Mouse (Mus musculus) kidney, postnatal 0 days (tissue): ENCODE measurements around the gene Nhsl2. TPM values are rescaled to one million over a fixed set of nuclear protein-coding genes. Genes with fewer than 3 reads are reported as not detected.

ENCODE experiments used
- ATAC-seq: fragments of 200-750 bp; cut with Nextera tagmentation; replicated peaks from 2 replicates; pipeline ENCODE4 v1.8.0; 2017; ENCODE audit warnings: low read depth, moderate number of reproducible peaks, moderate TSS enrichment, moderate library complexity; ENCODE audit not compliant: low FRiP score
- DNase-seq: peaks from one replicate; pipeline ENCODE4 v3.0.0-alpha.2; 2016; ENCODE audit warnings: low spot score
- H3K27ac ChIP-seq: fragments of 300-500 bp; sonication (generic); 2 replicates; pipeline ENCODE4 v1.5.1; 2014; ENCODE audit warnings: mild to moderate bottlenecking
- H3K27me3 ChIP-seq: fragments of 300-500 bp; sonication (generic); 2 replicates; pipeline ENCODE4 v1.6.1; 2014; ENCODE audit warnings: low read length, mixed read lengths; ENCODE audit not compliant: insufficient read depth
- H3K36me3 ChIP-seq: fragments of 300-500 bp; sonication (generic); 2 replicates; pipeline ENCODE4 v1.6.1; 2014; ENCODE audit warnings: low read length, mixed read lengths; ENCODE audit not compliant: insufficient read depth
- H3K4me1 ChIP-seq: fragments of 300-500 bp; sonication (generic); replicated peaks from 2 replicates; pipeline ENCODE4 v1.6.1; 2014; ENCODE audit warnings: antibody characterized with exemption, low read length, mixed read lengths; ENCODE audit not compliant: insufficient read depth
- H3K4me2 ChIP-seq: fragments of 300-500 bp; sonication (generic); 2 replicates; pipeline ENCODE4 v1.6.1; 2014; ENCODE audit warnings: mild to moderate bottlenecking, low read length, moderate library complexity, mixed read lengths
- H3K4me3 ChIP-seq: fragments of 300-500 bp; sonication (generic); replicated peaks from 2 replicates; pipeline ENCODE4 v1.5.1; 2014; ENCODE audit warnings: low read depth, low read length
- H3K9ac ChIP-seq: fragments of 300-500 bp; sonication (generic); 2 replicates; pipeline ENCODE4 v1.6.1; 2014; ENCODE audit warnings: low read depth, low read length
- H3K9me3 ChIP-seq: fragments of 300-500 bp; sonication (generic); replicated peaks from 2 replicates; pipeline ENCODE4 v1.6.1; 2016; ENCODE audit warnings: low read length, inconsistent platforms, mixed read lengths
- CTCF ChIP-seq: IDR thresholded peaks from 2 replicates; pipeline ENCODE4 v1.5.1; 2016; ENCODE audit warnings: antibody characterized with exemption, low read depth, mild to moderate bottlenecking, moderate library complexity
- WGBS: fragments of 180-500 bp; shearing (Covaris S2); extraction: QIAGEN DNeasy Blood & Tissue Kit; methylation state at CpG from one replicate; pipeline ENCODE4 v1.1.7; 2014; 5-methylcytosine and 5-hydroxymethylcytosine counted together
- polyA plus RNA-seq: library from polyadenylated mRNA; unstranded; fragments of >200 nt; fragmentation: Nextera tagmentation; extraction: Ambion mirVana; gene quantifications from 2 replicates; pipeline ENCODE4 v1.2.1, GENCODE M21; 2015

The Nhsl2 gene
- polyA plus RNA-seq, 1 experiment from 2014 or later: 4.9 TPM

- Histone ChIP-seq H3K4me2 (no peak overlapping the region), H3K27me3 (no peaks in the 10 kb centered on the region), H3K4me3 (no peak overlapping the region), H3K36me3 (no peaks in the 10 kb centered on the region), H3K9me3 (no peaks in the 10 kb centered on the region), H3K4me1 (0 out of 2 replicates have a peak, but pooled peaks cover 3% of the 10 kb centered on the region), H3K9ac (no peak overlapping the region), H3K27ac (no peak overlapping the region)
- DNase-seq (no peak), ATAC-seq (no peak)
- 80% methylated on average over 7 of the region's 7 CpGs for WGBS
- no peak for TF ChIP-seq CTCF
These were observed 44.6 kb downstream of the Nhsl2 start for GRCm38 (mm10) chrX:101893796-101894195.

GRCm38 (mm10) chrX:101898341-101898740 is 49.2 kb downstream of the Nhsl2 start:
- H3K4me3 ChIP-seq: no peak overlapping the region
- no peaks in the 10 kb centered on the region for H3K9me3 ChIP-seq
- no peaks in the 10 kb centered on the region for H3K36me3 ChIP-seq
- H3K4me2 ChIP-seq: no peak overlapping the region
- ATAC-seq: no peak
- TF ChIP-seq CTCF: no peak
- H3K4me1 ChIP-seq: 0 out of 2 replicates have a peak, but pooled peaks cover 3% of the 10 kb centered on the region
- no peaks in the 10 kb centered on the region for H3K27me3 ChIP-seq
- DNase-seq: no peak
- H3K27ac ChIP-seq: no peak overlapping the region
- WGBS: 47% methylated on average over 4 of the region's 4 CpGs
- no peak overlapping the region for H3K9ac ChIP-seq

- Histone ChIP-seq H3K27ac (no peak overlapping the region), H3K36me3 (no peaks in the 10 kb centered on the region), H3K9ac (no peak overlapping the region), H3K27me3 (no peaks in the 10 kb centered on the region), H3K4me1 (0 out of 2 replicates have a peak, but pooled peaks cover 3% of the 10 kb centered on the region), H3K4me2 (no peak overlapping the region), H3K9me3 (no peaks in the 10 kb centered on the region), H3K4me3 (no peak overlapping the region)
- WGBS: 59% methylated on average over 7 of the region's 7 CpGs
- no peak for TF ChIP-seq CTCF
- DNase-seq (peak; percentile 37), ATAC-seq (no peak)
These were observed 52.8 kb downstream of the Nhsl2 start for GRCm38 (mm10) chrX:101901806-101902490.

- H3K4me1 ChIP-seq: 0 out of 2 replicates have a peak, but pooled peaks cover 3% of the 10 kb centered on the region
- TF ChIP-seq CTCF: no peak
- WGBS: 65% methylated on average over 4 of the region's 4 CpGs
- no peak overlapping the region for H3K4me3 ChIP-seq
- peak; percentile 49 for DNase-seq
- H3K9ac ChIP-seq: no peak overlapping the region
- no peak overlapping the region for H3K4me2 ChIP-seq
- no peak for ATAC-seq
- no peaks in the 10 kb centered on the region for H3K9me3 ChIP-seq
- H3K36me3 ChIP-seq: no peaks in the 10 kb centered on the region
- no peaks in the 10 kb centered on the region for H3K27me3 ChIP-seq
- H3K27ac ChIP-seq: no peak overlapping the region
These were observed 53.4 kb downstream of the Nhsl2 start for GRCm38 (mm10) chrX:101902597-101902996.

- Histone ChIP-seq H3K4me3 (no peak overlapping the region), H3K9ac (no peak overlapping the region), H3K9me3 (no peaks in the 10 kb centered on the region), H3K27ac (no peak overlapping the region), H3K4me1 (no peaks in the 10 kb centered on the region), H3K4me2 (no peak overlapping the region), H3K27me3 (no peaks in the 10 kb centered on the region), H3K36me3 (no peaks in the 10 kb centered on the region)
- 59% methylated on average over 5 of the region's 5 CpGs for WGBS
- no peak for TF ChIP-seq CTCF
- DNase-seq (no peak), ATAC-seq (no peak)
These were observed 58.1 kb downstream of the Nhsl2 start for GRCm38 (mm10) chrX:101907301-101907700.

- no peaks in the 10 kb centered on the region for H3K36me3 ChIP-seq
- H3K4me2 ChIP-seq: no peak overlapping the region
- no peaks in the 10 kb centered on the region for H3K4me1 ChIP-seq
- no peak overlapping the region for H3K27ac ChIP-seq
- H3K27me3 ChIP-seq: peaks cover 3% of the 10 kb centered on the region; the same call in 1 of the 2 replicates
- 75% methylated on average over 2 of the region's 2 CpGs for WGBS
- no peak for ATAC-seq
- no peak for TF ChIP-seq CTCF
- DNase-seq: no peak
- no peak overlapping the region for H3K9ac ChIP-seq
- no peak overlapping the region for H3K4me3 ChIP-seq
- H3K9me3 ChIP-seq: no peaks in the 10 kb centered on the region
These were observed 79.9 kb downstream of the Nhsl2 start for GRCm38 (mm10) chrX:101929131-101929530.
